Mouse (Mus musculus) forebrain, embryonic 12.5 days (tissue): ENCODE measurements around the gene Sec16a. TPM values are rescaled to one million over a fixed set of nuclear protein-coding genes. Genes with fewer than 3 reads are reported as not detected.

Source experiments
- ATAC-seq: fragments of 200-750 bp; cut with Nextera tagmentation; 2 replicates; pipeline ENCODE4 v1.8.0; 2017; ENCODE audit warnings: moderate TSS enrichment; ENCODE audit not compliant: low FRiP score
- H3K27ac ChIP-seq: fragments of 300-500 bp; sonication (generic); 2 replicates; pipeline ENCODE4 v1.5.1; 2016; ENCODE audit warnings: mild to moderate bottlenecking
- H3K27me3 ChIP-seq: fragments of 300-500 bp; sonication (generic); 2 replicates; pipeline ENCODE4 v1.6.1; 2016; ENCODE audit warnings: mild to moderate bottlenecking
- H3K36me3 ChIP-seq: fragments of 300-500 bp; sonication (generic); replicated peaks from 2 replicates; pipeline ENCODE4 v1.6.1; 2016; ENCODE audit warnings: mild to moderate bottlenecking
- H3K4me1 ChIP-seq: fragments of 300-500 bp; sonication (generic); 2 replicates; pipeline ENCODE4 v1.6.1; 2016
- H3K4me2 ChIP-seq: fragments of 300-500 bp; sonication (generic); 2 replicates; pipeline ENCODE4 v1.6.1; 2016; ENCODE audit warnings: mild to moderate bottlenecking, moderate library complexity
- H3K4me3 ChIP-seq: fragments of 300-500 bp; sonication (generic); replicated peaks from 2 replicates; pipeline ENCODE4 v1.5.1; 2016; ENCODE audit warnings: mild to moderate bottlenecking
- H3K9ac ChIP-seq: fragments of 300-500 bp; sonication (generic); 2 replicates; pipeline ENCODE4 v1.6.1; 2016; ENCODE audit warnings: mild to moderate bottlenecking
- H3K9me3 ChIP-seq: fragments of 300-500 bp; sonication (generic); 2 replicates; pipeline ENCODE4 v1.6.1; 2016
- WGBS: fragments of 180-500 bp; shearing (Covaris S2); methylation state at CpG from one replicate; pipeline ENCODE4 v1.1.7; 2016; 5-methylcytosine and 5-hydroxymethylcytosine counted together
- polyA plus RNA-seq: library from polyadenylated mRNA; unstranded; fragments of >200 nt; fragmentation: Nextera tagmentation; extraction: Ambion mirVana; gene quantifications from 2 replicates; pipeline ENCODE4 v1.2.1, GENCODE M21; 2016

Sec16a gene
- polyA plus RNA-seq, 1 experiment from 2014 or later = 30.0 TPM

- Histone ChIP-seq H3K9ac (peak overlapping the region; percentile 38), H3K36me3 (peaks cover 69% of the 10 kb centered on the region), H3K9me3 (no peaks in the 10 kb centered on the region), H3K4me1 (peaks cover 82% of the 10 kb centered on the region), H3K4me2 (no peak overlapping the region), H3K27ac (peak overlapping the region; percentile 99), H3K4me3 (no peak overlapping the region), H3K27me3 (no peaks in the 10 kb centered on the region)
- no peak for ATAC-seq
- 71% methylated on average over 13 of the region's 13 CpGs for WGBS
Observed at GRCm38 (mm10) chr2:26483230-26483869, 38.3 kb upstream of the Sec16a start.

- H3K4me2 ChIP-seq = no peak overlapping the region
- no peak for ATAC-seq
- H3K27ac ChIP-seq = peak overlapping the region; percentile 99
- H3K4me1 ChIP-seq = peaks cover 81% of the 10 kb centered on the region
- 93% methylated on average over 3 of the region's 3 CpGs for WGBS
- H3K9ac ChIP-seq = peak overlapping the region; percentile 29; the same call in 1 of the 2 replicates
- H3K36me3 ChIP-seq = peaks cover 74% of the 10 kb centered on the region
- no peaks in the 10 kb centered on the region for H3K9me3 ChIP-seq
- H3K27me3 ChIP-seq = no peaks in the 10 kb centered on the region
- no peak overlapping the region for H3K4me3 ChIP-seq
Observed at GRCm38 (mm10) chr2:26482824-26483223, 37.8 kb upstream of the Sec16a start.

- Histone ChIP-seq H3K4me2 (no peak overlapping the region), H3K4me1 (peaks cover 79% of the 10 kb centered on the region), H3K27me3 (no peaks in the 10 kb centered on the region), H3K9ac (peak overlapping the region; percentile 29; the same call in 1 of the 2 replicates), H3K27ac (peak overlapping the region; percentile 99), H3K4me3 (no peak overlapping the region), H3K9me3 (no peaks in the 10 kb centered on the region), H3K36me3 (peaks cover 84% of the 10 kb centered on the region)
- WGBS = 84% methylated on average over 10 of the region's 10 CpGs
- no peak for ATAC-seq
Observed at GRCm38 (mm10) chr2:26481724-26482495, 36.9 kb upstream of the Sec16a start.

GRCm38 (mm10) chr2:26480911-26481310 lies 35.9 kb upstream of the Sec16a start:
- H3K9me3 ChIP-seq = no peaks in the 10 kb centered on the region
- H3K9ac ChIP-seq = no peak overlapping the region
- no peak for ATAC-seq

GRCm38 (mm10) chr2:26478685-26479205 lies 33.7 kb upstream of the Sec16a start:
- peaks cover 99% of the 10 kb centered on the region for H3K36me3 ChIP-seq
- H3K9me3 ChIP-seq = no peaks in the 10 kb centered on the region
- ATAC-seq = peak; percentile 63
- H3K9ac ChIP-seq = no peak overlapping the region
- peaks cover 72% of the 10 kb centered on the region for H3K4me1 ChIP-seq
- peak overlapping the region; percentile 71 for H3K27ac ChIP-seq
- H3K4me3 ChIP-seq = no peak overlapping the region
- H3K4me2 ChIP-seq = no peak overlapping the region
- no peaks in the 10 kb centered on the region for H3K27me3 ChIP-seq
- WGBS = 82% methylated on average over 2 of the region's 2 CpGs

More at GRCm38 (mm10) chr2:26480911-26481310, 35.9 kb upstream of the Sec16a start:
- H3K4me3 ChIP-seq = no peak overlapping the region
- peaks cover 94% of the 10 kb centered on the region for H3K36me3 ChIP-seq
- no peaks in the 10 kb centered on the region for H3K27me3 ChIP-seq
- 92% methylated on average over 12 of the region's 12 CpGs for WGBS
- H3K27ac ChIP-seq = no peak overlapping the region; the same call in 1 of the 2 replicates
- peaks cover 79% of the 10 kb centered on the region for H3K4me1 ChIP-seq
- H3K4me2 ChIP-seq = no peak overlapping the region

GRCm38 (mm10) chr2:26477911-26478310 lies 32.9 kb upstream of the Sec16a start:
- H3K27me3 ChIP-seq = no peaks in the 10 kb centered on the region
- no peak overlapping the region for H3K9ac ChIP-seq
- peaks cover 63% of the 10 kb centered on the region for H3K4me1 ChIP-seq
- H3K27ac ChIP-seq = peak overlapping the region; percentile 86; the same call in 1 of the 2 replicates
- no peaks in the 10 kb centered on the region for H3K9me3 ChIP-seq
- no peak overlapping the region for H3K4me3 ChIP-seq
- H3K4me2 ChIP-seq = no peak overlapping the region
- ATAC-seq = no peak
- 98% methylated on average over 7 of the region's 7 CpGs for WGBS
- peaks cover 99% of the 10 kb centered on the region for H3K36me3 ChIP-seq

GRCm38 (mm10) chr2:26475505-26476430 lies 30.8 kb upstream of the Sec16a start:
- Histone ChIP-seq H3K36me3 (peaks cover 99% of the 10 kb centered on the region), H3K27ac (peak overlapping the region; percentile 86), H3K9me3 (no peaks in the 10 kb centered on the region), H3K27me3 (no peaks in the 10 kb centered on the region), H3K4me3 (no peak overlapping the region), H3K4me2 (no peak overlapping the region), H3K9ac (peak overlapping the region; percentile 46), H3K4me1 (peaks cover 55% of the 10 kb centered on the region)
- ATAC-seq = peak; percentile 59
- WGBS = 69% methylated on average over 13 of the region's 13 CpGs

GRCm38 (mm10) chr2:26474789-26475504 lies 29.9 kb upstream of the Sec16a start:
- Histone ChIP-seq H3K27ac (peak overlapping the region; percentile 86), H3K4me1 (peaks cover 52% of the 10 kb centered on the region), H3K9me3 (no peaks in the 10 kb centered on the region), H3K27me3 (no peaks in the 10 kb centered on the region), H3K36me3 (peaks cover 99% of the 10 kb centered on the region), H3K4me3 (no peak overlapping the region), H3K4me2 (no peak overlapping the region), H3K9ac (no peak overlapping the region)
- 57% methylated on average over 9 of the region's 9 CpGs for WGBS
- no peak for ATAC-seq

GRCm38 (mm10) chr2:26472312-26473090 lies 27.5 kb upstream of the Sec16a start:
- no peaks in the 10 kb centered on the region for H3K9me3 ChIP-seq
- no peak overlapping the region for H3K4me2 ChIP-seq
- no peak for ATAC-seq
- H3K27ac ChIP-seq = no peak overlapping the region
- H3K36me3 ChIP-seq = peaks cover 99% of the 10 kb centered on the region
- H3K4me3 ChIP-seq = no peak overlapping the region
- no peaks in the 10 kb centered on the region for H3K27me3 ChIP-seq
- no peak overlapping the region for H3K9ac ChIP-seq
- peaks cover 29% of the 10 kb centered on the region for H3K4me1 ChIP-seq
- 92% methylated on average over 11 of the region's 11 CpGs for WGBS

GRCm38 (mm10) chr2:26471652-26472285 lies 26.8 kb upstream of the Sec16a start:
- no peaks in the 10 kb centered on the region for H3K9me3 ChIP-seq
- no peak overlapping the region for H3K4me2 ChIP-seq
- H3K27ac ChIP-seq = no peak overlapping the region
- WGBS = 95% methylated on average over 6 of the region's 6 CpGs
- H3K9ac ChIP-seq = no peak overlapping the region
- no peak overlapping the region for H3K4me3 ChIP-seq
- H3K36me3 ChIP-seq = peaks cover 99% of the 10 kb centered on the region
- ATAC-seq = no peak
- no peaks in the 10 kb centered on the region for H3K27me3 ChIP-seq
- peaks cover 23% of the 10 kb centered on the region for H3K4me1 ChIP-seq
